Mouse (Mus musculus) heart, embryonic 16.5 days (tissue): ENCODE data around the gene Taf4. TPM values are rescaled to one million over a fixed set of nuclear protein-coding genes. Genes with fewer than 3 reads are reported as not detected.
A peak's percentile ranks its signal among the peaks of the same experiment; 100 is the strongest.

Source experiments
- ATAC-seq: fragments of 200-750 bp; cut with Nextera tagmentation; replicated peaks from 2 replicates; pipeline ENCODE4 v1.8.0; 2017; ENCODE audit warnings: moderate number of reproducible peaks; ENCODE audit not compliant: insufficient read depth, low FRiP score; ENCODE audit errors: extremely low read depth
- H3K27ac ChIP-seq: fragments of 300-500 bp; sonication (generic); 2 replicates; pipeline ENCODE4 v1.5.1; 2014; ENCODE audit warnings: mild to moderate bottlenecking, low read length, control low read depth, moderate library complexity
- H3K27me3 ChIP-seq: fragments of 300-500 bp; sonication (generic); 2 replicates; pipeline ENCODE4 v1.6.1; 2014; ENCODE audit warnings: low read length, mixed read lengths; ENCODE audit not compliant: control insufficient read depth, insufficient read depth
- H3K36me3 ChIP-seq: fragments of 300-500 bp; sonication (generic); 2 replicates; pipeline ENCODE4 v1.6.1; 2014; ENCODE audit not compliant: control insufficient read depth, insufficient read depth
- H3K4me1 ChIP-seq: fragments of 300-500 bp; sonication (generic); 2 replicates; pipeline ENCODE4 v1.6.1; 2014; ENCODE audit warnings: low read length, mixed read lengths; ENCODE audit not compliant: control insufficient read depth, insufficient read depth
- H3K4me2 ChIP-seq: fragments of 300-500 bp; sonication (generic); 2 replicates; pipeline ENCODE4 v1.6.1; 2014; ENCODE audit warnings: low read depth, mild to moderate bottlenecking, control low read depth, low read length
- H3K4me3 ChIP-seq: fragments of 300-500 bp; sonication (generic); 2 replicates; pipeline ENCODE4 v1.5.1; 2014; ENCODE audit warnings: mild to moderate bottlenecking, control low read depth, low read length
- H3K9ac ChIP-seq: fragments of 300-500 bp; sonication (generic); 2 replicates; pipeline ENCODE4 v1.6.1; 2014; ENCODE audit warnings: low read length, control low read depth
- H3K9me3 ChIP-seq: fragments of 300-500 bp; sonication (generic); replicated peaks from 2 replicates; pipeline ENCODE4 v1.6.1; 2016; ENCODE audit warnings: low read length; ENCODE audit not compliant: control insufficient read depth
- WGBS: fragments of 180-500 bp; shearing (Covaris S2); extraction: QIAGEN DNeasy Blood & Tissue Kit; methylation state at CpG from one replicate; pipeline ENCODE4 v1.1.7; 2014; 5-methylcytosine and 5-hydroxymethylcytosine counted together
- polyA plus RNA-seq: library from polyadenylated mRNA; unstranded; fragments of >200 nt; fragmentation: Nextera tagmentation; extraction: Ambion mirVana; gene quantifications from 2 replicates; pipeline ENCODE4 v1.2.1, GENCODE M21; 2015

The Taf4 gene
- polyA plus RNA-seq = 2.1 TPM in 2 replicates

DNA sequence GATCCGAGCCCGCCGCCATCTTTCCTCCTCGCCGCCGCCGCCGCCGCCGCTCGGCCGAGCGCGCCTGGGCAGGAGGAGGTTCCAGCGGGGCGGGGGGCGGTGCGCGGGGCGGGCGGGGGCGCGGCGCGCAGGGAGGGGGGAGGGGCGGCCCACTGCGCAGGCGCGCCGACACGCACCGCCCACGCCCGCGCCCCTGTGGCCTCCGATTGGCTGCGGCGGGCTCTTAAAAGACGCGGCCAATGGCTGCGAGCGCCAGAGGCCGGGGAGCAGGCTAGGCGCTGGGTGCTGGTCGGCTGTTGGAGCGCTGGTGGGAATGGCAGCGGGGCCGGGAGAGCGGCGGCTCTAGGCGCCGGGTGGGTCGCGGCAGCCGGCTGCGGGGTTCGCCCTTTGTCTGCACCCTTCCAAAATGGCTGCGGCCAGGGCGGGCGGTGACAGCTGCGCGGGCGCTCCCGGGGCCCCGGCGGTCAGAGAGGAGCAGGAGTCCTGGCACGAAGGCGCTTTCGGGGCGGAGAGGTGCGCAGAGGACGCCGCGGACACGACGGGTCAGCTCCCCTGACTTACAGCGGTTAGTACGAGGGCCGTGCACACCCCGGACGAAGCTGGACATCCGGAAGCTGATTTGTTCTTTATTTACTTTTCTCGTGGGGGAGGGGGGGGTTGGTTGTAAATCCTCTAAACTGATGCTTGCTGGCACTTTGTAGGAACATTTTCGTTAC lies at the start of gene Taf4:
Taf4 (minus strand) TSS at position 19 of the 716 bp plus-strand sequence.
- WGBS = under 1% methylated on average over 59 of the region's 84 CpGs
- peaks cover 52% of the 10 kb centered on the region for H3K4me1 ChIP-seq
- H3K9me3 ChIP-seq = no peaks in the 10 kb centered on the region
- peak within 1 kb of the TSS; percentile 83 for H3K4me3 ChIP-seq
- peak; percentile 88 for ATAC-seq
- H3K4me2 ChIP-seq = peak within 1 kb of the TSS; percentile 97
- H3K27ac ChIP-seq = peak within 1 kb of the TSS; percentile 93
- H3K36me3 ChIP-seq = no peaks in the 10 kb centered on the region
- no peaks in the 10 kb centered on the region for H3K27me3 ChIP-seq
- peak within 1 kb of the TSS; percentile 97 for H3K9ac ChIP-seq

- H3K9ac ChIP-seq = peak overlapping the region; percentile 90
- peak overlapping the region; percentile 91 for H3K4me3 ChIP-seq
- H3K4me2 ChIP-seq = peak overlapping the region; percentile 92
- no peak for ATAC-seq
- 13% methylated on average over 6 of the region's 6 CpGs for WGBS
- H3K27ac ChIP-seq = no peak overlapping the region
- H3K4me1 ChIP-seq = peaks cover 33% of the 10 kb centered on the region
- no peaks in the 10 kb centered on the region for H3K27me3 ChIP-seq
- H3K36me3 ChIP-seq = peaks cover 14% of the 10 kb centered on the region
- no peaks in the 10 kb centered on the region for H3K9me3 ChIP-seq
These were observed 49.4 kb upstream of the Taf4 start for GRCm38 (mm10) chr2:180025861-180026200.

GRCm38 (mm10) chr2:180025135-180025860 lies 48.9 kb upstream of the Taf4 start:
- H3K27ac ChIP-seq = peak overlapping the region; percentile 92
- peak overlapping the region; percentile 90 for H3K9ac ChIP-seq
- WGBS = under 1% methylated on average over 71 of the region's 84 CpGs
- ATAC-seq = peak; percentile 6; the same call in 1 of the 2 replicates
- H3K9me3 ChIP-seq = no peaks in the 10 kb centered on the region
- H3K27me3 ChIP-seq = no peaks in the 10 kb centered on the region
- H3K4me2 ChIP-seq = peak overlapping the region; percentile 92
- H3K4me1 ChIP-seq = peaks cover 33% of the 10 kb centered on the region
- peaks cover 9% of the 10 kb centered on the region for H3K36me3 ChIP-seq
- H3K4me3 ChIP-seq = peak overlapping the region; percentile 91

- peak; percentile 89 for ATAC-seq
- Histone ChIP-seq H3K9ac (peak within 1 kb of the TSS; percentile 90), H3K4me2 (peak within 1 kb of the TSS; percentile 92), H3K36me3 (peaks cover 9% of the 10 kb centered on the region), H3K27me3 (no peaks in the 10 kb centered on the region), H3K4me1 (peaks cover 33% of the 10 kb centered on the region), H3K4me3 (peak within 1 kb of the TSS; percentile 91), H3K27ac (peak within 1 kb of the TSS; percentile 92), H3K9me3 (no peaks in the 10 kb centered on the region)
- WGBS = 0% methylated on average over 72 of the region's 80 CpGs
These were observed 48.1 kb upstream of the Taf4 start, which contains the start of gene Lsm14b for GRCm38 (mm10) chr2:180024401-180025098. Gene Lsm14b, plus strand, starts transcription at chr2:180024987.

DNA sequence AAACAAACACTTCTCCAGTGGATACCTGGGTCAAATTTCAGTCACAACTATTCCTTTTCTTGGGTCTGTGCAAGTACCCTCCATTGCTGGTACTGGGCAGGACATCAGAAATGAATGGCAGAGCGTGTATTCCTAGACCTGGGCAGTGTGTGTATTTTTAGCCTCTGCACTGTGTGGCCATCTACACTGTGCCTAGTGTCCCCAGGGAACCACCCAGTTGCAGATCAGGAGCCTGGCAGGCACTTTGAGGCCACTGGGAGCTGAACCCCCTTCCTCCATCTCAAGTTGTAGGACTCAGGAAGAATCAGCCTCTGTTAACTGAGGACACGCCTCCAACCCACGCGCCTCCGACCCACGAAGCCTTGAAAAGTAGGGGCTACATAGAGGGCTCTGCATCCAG lies 46.3 kb upstream of the Taf4 start:
- no peaks in the 10 kb centered on the region for H3K36me3 ChIP-seq
- no peaks in the 10 kb centered on the region for H3K27me3 ChIP-seq
- H3K4me1 ChIP-seq = peaks cover 25% of the 10 kb centered on the region
- 69% methylated on average over 6 of the region's 6 CpGs for WGBS
- H3K9me3 ChIP-seq = no peaks in the 10 kb centered on the region
- no peak overlapping the region for H3K9ac ChIP-seq
- no peak overlapping the region for H3K4me3 ChIP-seq
- ATAC-seq = no peak
- H3K27ac ChIP-seq = no peak overlapping the region
- H3K4me2 ChIP-seq = no peak overlapping the region

DNA sequence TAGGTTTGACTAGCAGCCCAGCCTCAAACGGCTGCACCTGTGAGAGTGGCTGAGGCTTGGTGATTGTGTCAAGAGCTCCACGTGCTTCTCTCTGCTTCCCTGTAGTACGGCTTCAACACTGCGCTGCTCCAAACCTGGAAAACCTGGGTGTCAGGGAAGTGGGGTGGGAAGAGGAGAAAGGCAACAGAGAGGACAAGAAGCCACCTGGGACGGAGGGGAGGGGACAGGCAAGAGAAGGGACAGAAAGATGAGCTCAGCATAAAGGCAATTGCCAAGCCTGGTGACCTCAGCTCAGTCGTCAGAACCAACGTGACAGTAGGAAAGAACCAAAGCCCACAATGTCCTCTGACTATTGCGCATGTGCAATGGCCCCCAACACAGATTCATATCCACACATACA lies 44.5 kb upstream of the Taf4 start:
- Histone ChIP-seq H3K36me3 (no peaks in the 10 kb centered on the region), H3K4me1 (peaks cover 6% of the 10 kb centered on the region), H3K9me3 (no peaks in the 10 kb centered on the region), H3K4me3 (no peak overlapping the region), H3K4me2 (no peak overlapping the region), H3K27ac (no peak overlapping the region), H3K27me3 (no peaks in the 10 kb centered on the region), H3K9ac (no peak overlapping the region)
- ATAC-seq = no peak
- 69% methylated on average over 8 of the region's 8 CpGs for WGBS

DNA sequence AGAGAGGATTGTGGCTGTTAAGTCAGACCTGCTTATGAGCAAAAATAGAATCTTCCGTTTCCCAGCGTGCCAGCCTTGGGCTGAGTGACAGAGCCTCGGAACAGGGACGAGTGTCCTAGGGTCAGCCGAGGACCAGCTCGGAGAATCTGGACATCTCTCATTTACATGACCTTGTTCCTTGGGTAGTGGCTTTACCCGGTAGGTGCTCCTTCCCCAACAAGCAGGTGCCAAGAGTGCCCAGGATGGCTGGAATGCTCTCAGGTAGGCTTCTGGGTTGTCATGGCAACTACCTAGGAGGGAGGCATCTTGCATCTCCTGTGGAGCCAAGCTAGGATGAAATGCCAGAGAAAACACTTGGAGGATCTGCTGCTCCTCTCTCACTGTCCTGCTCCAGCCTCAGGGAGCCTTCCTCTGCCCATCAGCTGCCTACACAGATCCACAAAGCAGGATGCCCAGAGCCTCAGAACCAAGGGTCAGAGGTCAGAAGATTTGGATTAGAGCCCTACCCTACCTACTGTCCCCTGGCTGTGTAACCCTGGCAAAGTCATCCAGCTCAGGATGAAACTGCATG lies 43.7 kb upstream of the Taf4 start:
- H3K4me1 ChIP-seq = peaks cover 3% of the 10 kb centered on the region; the same call in 1 of the 2 replicates
- H3K27ac ChIP-seq = no peak overlapping the region
- no peaks in the 10 kb centered on the region for H3K36me3 ChIP-seq
- H3K4me3 ChIP-seq = no peak overlapping the region
- H3K4me2 ChIP-seq = no peak overlapping the region
- no peak overlapping the region for H3K9ac ChIP-seq
- ATAC-seq = no peak
- H3K27me3 ChIP-seq = no peaks in the 10 kb centered on the region
- 69% methylated on average over 7 of the region's 7 CpGs for WGBS
- no peaks in the 10 kb centered on the region for H3K9me3 ChIP-seq

DNA sequence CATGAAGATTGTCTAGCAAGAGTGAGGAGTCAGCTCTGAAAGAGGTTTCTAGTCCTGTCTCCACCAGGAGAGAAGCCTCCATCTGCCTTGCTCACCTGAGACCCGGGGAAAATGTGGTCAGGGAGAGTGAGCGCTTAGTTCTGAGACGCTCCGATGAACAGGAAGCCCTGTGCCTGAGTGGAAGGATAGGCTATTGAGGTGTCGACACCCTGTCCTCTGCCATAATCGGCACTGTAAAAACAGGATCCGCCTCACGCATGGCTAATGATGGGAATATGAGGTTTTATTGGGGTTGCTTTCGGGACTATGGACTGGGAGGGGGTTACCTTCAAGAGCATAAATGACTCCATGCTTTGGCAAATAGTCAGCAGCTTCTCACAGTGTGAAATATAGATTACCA lies 42.1 kb upstream of the Taf4 start:
- H3K27ac ChIP-seq = no peak overlapping the region
- H3K4me2 ChIP-seq = no peak overlapping the region
- H3K4me3 ChIP-seq = no peak overlapping the region
- H3K4me1 ChIP-seq = peaks cover 3% of the 10 kb centered on the region; the same call in 1 of the 2 replicates
- WGBS = 68% methylated on average over 9 of the region's 9 CpGs
- H3K27me3 ChIP-seq = no peaks in the 10 kb centered on the region
- H3K36me3 ChIP-seq = no peaks in the 10 kb centered on the region
- H3K9ac ChIP-seq = no peak overlapping the region
- no peaks in the 10 kb centered on the region for H3K9me3 ChIP-seq
- no peak for ATAC-seq
